Mouse (Mus musculus) layer of hippocampus, adult 11-12 months (tissue): ENCODE measurements around the gene Gcg.

Source experiments
- DNase-seq: peaks from one replicate; pipeline ENCODE4 v3.0.0; 2022; ENCODE audit warnings: low spot score

Gene Gcg

DNA sequence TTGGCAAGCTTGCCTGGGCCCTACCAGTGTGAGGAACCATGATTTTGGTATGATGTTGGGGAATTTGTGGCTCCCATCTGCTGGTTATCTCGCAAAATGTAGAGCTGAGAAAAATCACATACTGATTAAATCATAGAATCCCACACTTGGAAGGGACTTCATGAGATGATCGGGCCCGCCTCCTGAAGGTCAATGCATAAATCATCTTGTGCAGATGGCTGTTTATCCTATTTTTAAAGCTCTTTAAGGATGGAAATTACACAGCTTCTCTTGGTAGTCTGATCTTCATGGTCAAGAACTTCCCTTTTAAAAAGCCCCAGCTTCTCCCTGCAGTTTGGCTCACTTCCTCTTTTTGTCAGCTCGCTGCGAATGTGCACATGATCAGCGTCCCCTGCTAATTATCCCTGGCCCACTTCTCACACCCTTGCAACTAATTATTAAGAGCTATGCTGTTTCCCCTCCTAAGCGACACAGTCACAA is 23.2 kb downstream of the Gcg start:
- DNase-seq: peak; percentile 16

- DNase-seq: no peak
These were observed 23.9 kb downstream of the Gcg start for GRCm38 (mm10) chr2:62459241-62460174.

- DNase-seq: no peak
These were observed 25.4 kb downstream of the Gcg start for GRCm38 (mm10) chr2:62458070-62458469.

DNA sequence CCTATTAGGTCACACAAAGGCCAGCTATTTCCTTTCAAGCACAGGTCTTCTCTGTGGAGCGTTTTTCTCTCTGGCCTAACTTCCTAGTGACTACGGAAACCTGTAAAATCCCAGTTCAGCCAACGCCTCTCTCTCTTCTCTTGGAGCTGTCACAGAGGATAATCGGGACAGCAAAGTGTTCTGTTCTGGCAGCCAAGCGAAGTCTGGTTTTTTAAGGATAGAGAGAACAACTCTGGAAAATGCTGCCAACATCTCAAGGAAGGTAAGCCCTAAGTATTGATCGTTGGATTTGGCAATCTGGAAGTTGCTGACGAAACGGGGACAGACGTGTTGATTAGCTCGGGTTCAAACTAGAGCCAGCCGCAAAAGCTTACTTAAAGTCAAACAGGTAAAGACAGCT is 28.5 kb downstream of the Gcg start:
- no peak for DNase-seq

DNA sequence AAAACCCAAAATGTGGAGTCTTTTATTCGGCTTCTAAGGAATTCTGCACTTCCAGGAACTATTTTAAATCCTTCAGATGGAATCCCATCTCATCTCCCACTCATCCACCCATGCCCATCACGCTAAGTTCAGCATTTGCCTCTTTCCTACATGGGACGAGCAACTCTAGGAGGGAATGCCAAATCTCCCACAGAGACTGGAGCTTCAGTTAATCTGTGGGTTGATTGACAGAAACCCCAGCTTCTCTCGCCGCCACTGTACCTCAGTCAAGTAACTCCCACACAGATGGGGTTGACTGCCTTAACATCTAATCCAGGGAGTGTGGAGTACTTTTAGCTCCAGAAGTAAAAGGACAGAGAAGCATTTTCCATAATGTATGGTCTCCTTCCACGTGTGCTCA is 29.4 kb downstream of the Gcg start:
- no peak for DNase-seq

- DNase-seq: no peak
These were observed 33.1 kb downstream of the Gcg start for GRCm38 (mm10) chr2:62450364-62450763.

GRCm38 (mm10) chr2:62449692-62450346 is 33.6 kb downstream of the Gcg start:
- no peak for DNase-seq

DNA sequence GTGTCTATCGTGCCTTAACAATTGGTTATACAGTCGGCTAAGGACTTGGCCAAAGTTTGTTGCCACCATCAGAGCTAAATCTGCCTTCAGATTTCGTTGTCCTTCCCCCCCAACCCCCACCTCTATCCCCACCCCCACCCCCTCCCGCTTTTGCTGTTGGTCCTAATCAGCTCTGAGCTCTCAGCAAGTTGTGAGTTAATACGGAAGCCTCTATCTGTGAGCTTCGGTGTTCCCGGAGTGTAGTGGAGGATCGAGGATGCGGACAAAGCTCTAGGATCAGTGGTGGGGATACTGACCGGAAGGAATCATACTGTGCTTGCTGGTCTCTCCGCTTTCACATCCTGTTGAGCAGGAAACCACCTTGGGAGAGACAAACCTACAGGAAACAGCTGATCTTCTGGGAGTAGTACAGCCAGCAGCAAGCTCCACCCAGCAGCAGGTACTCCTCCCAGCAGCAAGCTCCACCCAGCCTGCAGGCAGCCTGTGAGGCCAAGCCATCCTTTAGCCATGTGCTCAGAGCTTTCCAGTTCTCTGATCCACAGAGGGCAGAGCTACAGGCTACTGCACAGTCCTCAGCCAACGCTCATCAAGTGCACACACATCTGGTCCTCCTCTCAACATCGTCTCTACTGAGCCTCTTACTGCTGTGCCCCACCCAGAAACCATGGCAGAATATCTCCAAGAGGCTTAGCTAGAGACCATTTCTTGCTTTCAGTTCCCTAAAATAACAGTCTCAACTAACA is 42.5 kb downstream of the Gcg start:
- no peak for DNase-seq

GRCm38 (mm10) chr2:62440083-62440482 is 43.4 kb downstream of the Gcg start:
- DNase-seq: no peak

DNA sequence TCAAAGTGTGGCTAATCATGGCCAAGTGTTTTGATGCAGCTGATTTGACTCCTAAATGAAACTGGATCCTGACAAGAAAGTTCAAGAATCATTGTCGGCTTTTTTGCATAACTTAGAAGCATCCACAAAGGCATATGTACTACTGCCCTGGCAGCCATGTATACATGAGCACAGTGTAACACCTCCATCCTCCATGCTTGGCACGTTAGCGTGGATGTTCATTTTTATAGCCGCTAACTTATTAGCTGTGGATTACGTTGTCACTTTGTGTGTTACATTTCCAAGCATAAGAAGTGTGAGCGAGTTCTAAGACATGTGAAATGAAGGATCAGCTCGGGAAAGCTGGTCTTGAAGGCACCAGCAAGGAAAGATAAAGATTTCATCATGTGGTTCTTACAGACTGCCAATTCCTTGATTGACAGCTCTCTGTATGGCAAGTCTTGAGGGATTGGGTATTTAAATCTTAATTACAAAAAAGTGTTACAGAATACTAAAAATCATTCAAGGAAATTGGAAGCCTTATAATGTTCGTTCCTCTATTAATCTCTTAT is 52.1 kb downstream of the Gcg start:
- DNase-seq: no peak

- no peak for DNase-seq
These were observed 57.5 kb downstream of the Gcg start for GRCm38 (mm10) chr2:62425941-62426340.
